9 mouse cellular contexts compared by ENCODE assay signal in genomic region chr5:65213321-65213720, GRCm38 (mm10). TPM values are rescaled to one million over a fixed set of nuclear protein-coding genes. Genes with fewer than 3 reads are reported as not detected.
A peak's percentile ranks its signal among the peaks of the same experiment; 100 is the strongest.
DNase-seq lines count a peak whose midpoint lies in the region; ATAC-seq and TF ChIP-seq lines count a peak whose summit lies in the region.
"Had no signal": no experiment of that assay in that cellular context is flagged by ENCODE, and none has a peak within 500 bp of the region (broad histone marks: within the 10 kb centered on the region; RNA-seq: fewer than 3 reads in every experiment).

No protein-coding gene starts in this region.

- no peak overlapping the region for H3K4me3 ChIP-seq in heart, embryonic 12.5 days
- H3K4me3 ChIP-seq in embryonic fibroblast, embryonic 13.5 days (ENCODE audit: insufficient read depth, low read length), result no peak overlapping the region
- H3K4me3 ChIP-seq in limb, embryonic 10.5 days, result no peak overlapping the region
- H3K4me3 ChIP-seq in neural tube, embryonic 15.5 days (replicated peaks), result no peak overlapping the region
- H3K4me3 ChIP-seq: limb, embryonic 13.5 days had no signal

- DNase-seq in heart, adult 18-20 months, result peak; percentile 14 to 64
- DNase-seq in B cell, adult 2 months, result peak; percentile 59 to 61
- DNase-seq in adrenal gland, postnatal 14 days, result peak; percentile 69
- peak; percentile 49 for DNase-seq in limb, embryonic 10.5 days (ENCODE audit: low spot score)
- DNase-seq in ovary, postnatal 36 days (ENCODE audit: low spot score), result no peak

- H3K9ac ChIP-seq in heart, embryonic 12.5 days, result no peak overlapping the region
- H3K9ac ChIP-seq in neural tube, embryonic 15.5 days (replicated peaks), result no peak overlapping the region
- H3K9ac ChIP-seq: limb, embryonic 13.5 days had no signal

- H3K27ac ChIP-seq in heart, embryonic 12.5 days (ENCODE audit: poor library complexity, severe bottlenecking), result no peak overlapping the region
- no peak overlapping the region for H3K27ac ChIP-seq in embryonic fibroblast, embryonic 13.5 days (ENCODE audit: insufficient read depth, low read length)
- H3K27ac ChIP-seq in limb, embryonic 10.5 days, result no peak overlapping the region
- H3K27ac ChIP-seq in neural tube, embryonic 15.5 days (replicated peaks), result no peak overlapping the region
- H3K27ac ChIP-seq: limb, embryonic 13.5 days had no signal

- H3K4me2 ChIP-seq in heart, embryonic 12.5 days, result no peak overlapping the region
- no peak overlapping the region for H3K4me2 ChIP-seq in neural tube, embryonic 15.5 days
- H3K4me2 ChIP-seq: limb, embryonic 13.5 days had no signal

- ATAC-seq in heart, embryonic 12.5 days (ENCODE audit: insufficient number of reproducible peaks, low FRiP score), result no peak
- peak; percentile 61; the same call in 1 of the 2 replicates for ATAC-seq in neural tube, embryonic 15.5 days (ENCODE audit: low FRiP score)

- peak; percentile 69 for TF ChIP-seq CTCF in embryonic fibroblast, embryonic 13.5 days (IDR thresholded peaks at IDR 0.05; ENCODE audit: borderline replicate concordance, insufficient read depth, low read length)

- H3K4me1 ChIP-seq in heart, embryonic 12.5 days (replicated peaks), result no peaks in the 10 kb centered on the region
- H3K4me1 ChIP-seq in embryonic fibroblast, embryonic 13.5 days (ENCODE audit: control insufficient read depth, insufficient read depth, low read length), result no peaks in the 10 kb centered on the region
- H3K4me1 ChIP-seq in limb, embryonic 10.5 days, result no peaks in the 10 kb centered on the region
- no peaks in the 10 kb centered on the region for H3K4me1 ChIP-seq in neural tube, embryonic 15.5 days
- H3K4me1 ChIP-seq: limb, embryonic 13.5 days had no signal

- no peaks in the 10 kb centered on the region for H3K27me3 ChIP-seq in heart, embryonic 12.5 days (replicated peaks)
- no peaks in the 10 kb centered on the region for H3K27me3 ChIP-seq in limb, embryonic 10.5 days (ENCODE audit: low read depth, poor library complexity, severe bottlenecking)
- no peaks in the 10 kb centered on the region for H3K27me3 ChIP-seq in neural tube, embryonic 15.5 days (replicated peaks)
- H3K27me3 ChIP-seq: limb, embryonic 13.5 days had no signal

- WGBS in heart, embryonic 12.5 days, result 28% methylated on average over 7 of the region's 7 CpGs
- 23% methylated on average over 7 of the region's 7 CpGs for WGBS in limb, embryonic 10.5 days
- WGBS in neural tube, embryonic 15.5 days, result 16% methylated on average over 7 of the region's 7 CpGs

- no peak for TF ChIP-seq POLR2A in embryonic fibroblast, embryonic 13.5 days (IDR thresholded peaks at IDR 0.05; ENCODE audit: low read depth, low read length)

- H3K9me3 ChIP-seq in heart, embryonic 12.5 days (replicated peaks), result no peaks in the 10 kb centered on the region
- no peaks in the 10 kb centered on the region for H3K9me3 ChIP-seq in limb, embryonic 10.5 days (replicated peaks)
- no peaks in the 10 kb centered on the region for H3K9me3 ChIP-seq in neural tube, embryonic 15.5 days (replicated peaks)
- H3K9me3 ChIP-seq: limb, embryonic 13.5 days had no signal

- peaks cover 3% of the 10 kb centered on the region for H3K36me3 ChIP-seq in heart, embryonic 12.5 days
- H3K36me3 ChIP-seq in limb, embryonic 10.5 days, result no peaks in the 10 kb centered on the region
- peaks cover 7% of the 10 kb centered on the region; the same call in 1 of the 2 replicates for H3K36me3 ChIP-seq in neural tube, embryonic 15.5 days
- H3K36me3 ChIP-seq: limb, embryonic 13.5 days had no signal

RNA-seq across cellular contexts. Expression of gene Wdr19, which starts 13.8 kb away (rescaled TPM):
- total RNA-seq in heart, adult 18-20 months (2021), result 1 to 10 TPM in 1 of 2 experiments, under 1 TPM in 1; 0.89 to 1.2 TPM
- 7.9 and 8.4 TPM in 2 replicates for polyA plus RNA-seq in heart, embryonic 12.5 days (2016; fragmentation: Nextera tagmentation; extraction: Ambion mirVana)
- 8.3 and 9.0 TPM in 2 replicates for total RNA-seq in adrenal gland, postnatal 14 days (2021)
- 11.0 and 14.8 TPM in 2 replicates for polyA plus RNA-seq in embryonic fibroblast, embryonic 13.5 days (2011; ENCODE audit: insufficient read length, low read depth, missing spikeins)
- polyA plus RNA-seq in limb, embryonic 10.5 days (2016; fragmentation: Nextera tagmentation; extraction: Ambion mirVana), result 7.3 and 11.0 TPM in 2 replicates
- polyA plus RNA-seq in neural tube, embryonic 15.5 days (2015; fragmentation: Nextera tagmentation; extraction: Ambion mirVana), result 10.3 and 10.7 TPM in 2 replicates
